Mouse (Mus musculus) heart, adult 2 months (tissue): Measurements from ENCODE around the gene Atp1b1. TPM values are rescaled to one million over a fixed set of nuclear protein-coding genes. Genes with fewer than 3 reads are reported as not detected.

ENCODE experiments used
- DNase-seq, 2 experiments: peaks; one replicate each; pipeline ENCODE4 v3.0.0; 2021
- H3K27ac ChIP-seq: fragments of 200-600 bp; 2 replicates; pipeline ENCODE4 v1.8.1; 2022
- H3K27me3 ChIP-seq: fragments of 200-500 bp; 2 replicates; pipeline ENCODE4 v1.6.1; 2012; ENCODE audit warnings: mild to moderate bottlenecking, low read length, inconsistent platforms, mixed read lengths; ENCODE audit not compliant: control insufficient read depth, insufficient read depth
- H3K36me3 ChIP-seq: fragments of 200-500 bp; 2 replicates; pipeline ENCODE4 v1.6.1; 2012; ENCODE audit warnings: low read length, inconsistent platforms; ENCODE audit not compliant: control insufficient read depth, insufficient read depth
- H3K4me1 ChIP-seq: fragments of 200-500 bp; 2 replicates; pipeline ENCODE4 v1.6.1; 2011; ENCODE audit warnings: low read length; ENCODE audit not compliant: control insufficient read depth, insufficient read depth
- H3K4me3 ChIP-seq: fragments of 200-600 bp; 2 replicates; pipeline ENCODE4 v1.8.1; 2022
- H3K79me2 ChIP-seq: fragments of 200-500 bp; replicated peaks from 2 replicates; pipeline ENCODE4 v1.6.1; 2012; ENCODE audit warnings: mild to moderate bottlenecking, inconsistent platforms, low read length, moderate library complexity, mixed read lengths; ENCODE audit not compliant: control insufficient read depth, insufficient read depth
- H3K9ac ChIP-seq: fragments of 200-500 bp; 2 replicates; pipeline ENCODE4 v1.6.1; 2012; ENCODE audit warnings: low read depth, mild to moderate bottlenecking, control low read depth, inconsistent platforms, low read length, mixed read lengths
- CTCF ChIP-seq: fragments of 200-600 bp; IDR thresholded peaks from 2 replicates; pipeline ENCODE4 v1.8.1; 2022; ENCODE audit warnings: antibody characterized with exemption, mild to moderate bottlenecking, moderate library complexity
- EP300 ChIP-seq: fragments of 200-500 bp; IDR thresholded peaks from 2 replicates; pipeline ENCODE4 v1.6.1; 2011; ENCODE audit warnings: low read depth, low read length, control low read depth; ENCODE audit not compliant: insufficient read depth
- POLR2A ChIP-seq: fragments of 200-500 bp; IDR thresholded peaks from 2 replicates; pipeline ENCODE4 v1.6.1; 2011; ENCODE audit warnings: mild to moderate bottlenecking, low read depth, low read length, control low read depth; ENCODE audit not compliant: insufficient read depth
- WGBS: fragments of 180-500 bp; shearing (Covaris S2); methylation state at CpG from one replicate; pipeline ENCODE4 v1.1.7; 2018; 5-methylcytosine and 5-hydroxymethylcytosine counted together
- intact Hi-C: fragments of 180-260 bp; cut with DNase I; formaldehyde crosslinking; loops from one replicate; pipeline ENCODE4 v1.15.1; 2025
- polyA plus RNA-seq: library from polyadenylated mRNA; depleted of rRNA; stranded (reverse); fragments of >200 nt; gene quantifications from 2 replicates; pipeline ENCODE4 v1.2.3, GENCODE M21; 2012
- total RNA-seq, 2 experiments: library from RNA; stranded (reverse); gene quantifications; 2 replicates each; pipeline ENCODE4 v1.2.3; 2021

Gene Atp1b1
- total and polyA plus RNA-seq, 3 experiments, result 136 to 391 (median 328) TPM

DNA sequence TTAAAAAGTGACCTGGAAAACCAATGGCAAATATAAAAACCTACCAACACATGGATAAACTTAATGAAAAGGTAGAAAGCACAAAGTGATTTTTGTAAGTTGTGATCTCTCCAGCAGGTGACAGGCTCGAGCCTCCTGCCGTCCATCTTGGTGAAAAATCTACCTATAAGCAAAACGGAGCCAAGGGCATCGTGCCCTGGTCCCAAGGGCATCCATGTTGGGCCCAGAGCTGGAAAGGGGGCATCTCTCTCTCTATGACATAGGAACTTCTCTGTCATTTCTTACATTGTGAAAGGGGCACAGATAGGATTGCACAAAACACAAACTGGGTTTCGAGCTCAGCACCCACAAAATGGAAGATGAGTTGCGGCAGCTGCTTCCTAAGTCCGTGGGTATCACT lies 2.5 kb downstream of the Atp1b1 start:
- H3K4me1 ChIP-seq, result peaks cover 3% of the 10 kb centered on the region
- intact Hi-C loops, result loop anchor here (2.0 to 5.0 kb wide), 2 partner anchors 88 to 441 kb away; no protein-coding TSS in a partner anchor
- TF ChIP-seq EP300 (no peak), CTCF (peak; percentile 63), POLR2A (no peak)
- H3K27ac ChIP-seq, result peak overlapping the region; percentile 94
- no peaks in the 10 kb centered on the region; the same call in 1 of the 2 replicates for H3K27me3 ChIP-seq
- 41% methylated on average over 7 of the region's 7 CpGs for WGBS
- peaks cover 23% of the 10 kb centered on the region for H3K36me3 ChIP-seq
- H3K9ac ChIP-seq, result peak overlapping the region; percentile 69
- H3K79me2 ChIP-seq, result no peaks in the 10 kb centered on the region; the same call in 1 of the 2 replicates
- DNase-seq, result peak in 1 of 2 experiments; percentile 33
- peak overlapping the region; percentile 71 for H3K4me3 ChIP-seq

DNA sequence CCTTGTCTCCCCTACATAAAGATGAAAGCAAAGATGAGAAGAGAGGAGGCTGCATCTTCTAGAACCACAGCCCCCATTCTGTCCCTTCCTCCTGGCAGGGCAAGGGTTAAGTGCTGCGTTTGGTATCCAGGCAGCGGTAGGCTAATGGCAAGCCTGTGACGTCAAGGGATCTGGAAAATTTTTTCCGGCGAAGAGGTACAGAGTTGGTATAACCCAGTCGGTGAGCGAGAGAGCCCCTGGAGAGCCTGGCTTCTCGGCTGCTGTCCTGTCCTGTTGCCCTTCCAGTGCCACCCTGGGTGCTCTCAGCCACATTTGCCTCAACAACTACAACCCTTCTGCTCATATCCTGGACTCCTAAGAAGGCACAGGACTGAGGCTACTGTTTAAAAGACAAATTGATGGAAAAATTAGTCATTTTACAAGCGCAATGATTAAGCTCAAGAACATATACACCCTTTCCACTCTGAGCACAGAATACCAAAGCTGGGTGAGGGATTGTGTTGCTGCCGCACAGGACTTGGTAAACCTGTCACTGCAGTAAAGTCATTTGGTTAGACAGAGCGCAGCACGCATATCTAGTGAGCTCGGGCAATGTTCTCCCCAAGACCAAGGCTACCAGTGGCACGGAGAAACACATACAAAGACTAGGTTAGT lies 3.3 kb downstream of the Atp1b1 start:
- intact Hi-C loops, result loop anchor here (2.0 to 5.0 kb wide), 2 partner anchors 88 to 442 kb away; no protein-coding TSS in a partner anchor

DNA sequence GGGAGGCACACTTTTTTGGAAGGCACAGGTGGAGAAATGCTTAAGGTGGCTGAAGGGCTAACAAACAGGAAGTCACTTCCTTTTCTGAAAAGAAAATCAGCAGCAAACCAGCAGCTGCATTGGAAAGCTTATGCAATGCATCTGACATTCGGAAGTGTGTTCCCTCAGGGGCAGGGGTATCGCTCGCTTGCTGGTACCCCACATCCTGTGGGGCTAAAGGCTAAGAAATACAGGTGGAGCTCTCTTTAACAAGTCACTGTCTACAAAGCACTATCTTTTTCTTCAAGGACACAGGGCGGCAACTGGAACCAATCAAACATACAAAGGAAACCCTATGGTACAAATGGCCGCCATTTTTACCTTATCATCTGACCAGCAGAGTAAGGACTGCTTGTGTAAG lies 4.4 kb downstream of the Atp1b1 start:
- Histone ChIP-seq H3K4me3 (peak overlapping the region; percentile 3; the same call in 1 of the 2 replicates), H3K4me1 (peaks cover 8% of the 10 kb centered on the region), H3K79me2 (no peaks in the 10 kb centered on the region; the same call in 1 of the 2 replicates), H3K27ac (peak overlapping the region; percentile 43), H3K9ac (no peak overlapping the region), H3K36me3 (peaks cover 31% of the 10 kb centered on the region), H3K27me3 (no peaks in the 10 kb centered on the region; the same call in 1 of the 2 replicates)
- intact Hi-C loops, result loop anchor here (2.0 kb wide), 1 partner anchor 443 kb away; no protein-coding TSS in a partner anchor
- WGBS, result 38% methylated on average over 5 of the region's 5 CpGs
- peak in 1 of 2 experiments; percentile 16 for DNase-seq
- TF ChIP-seq POLR2A (no peak), CTCF (no peak), EP300 (no peak)

More for the DNA sequence above, 3.3 kb downstream of the Atp1b1 start:
- Histone ChIP-seq H3K9ac (peak overlapping the region; percentile 73), H3K36me3 (peaks cover 29% of the 10 kb centered on the region), H3K4me1 (peaks cover 6% of the 10 kb centered on the region), H3K4me3 (peak overlapping the region; percentile 71), H3K79me2 (no peaks in the 10 kb centered on the region; the same call in 1 of the 2 replicates), H3K27ac (peak overlapping the region; percentile 94), H3K27me3 (no peaks in the 10 kb centered on the region; the same call in 1 of the 2 replicates)
- DNase-seq, result peak; percentile 44 to 47
- TF ChIP-seq POLR2A (peak; percentile 70), EP300 (0 out of 2 replicates have a peak, but pooled peaks have one; percentile 17), CTCF (no peak)
- WGBS, result 29% methylated on average over 14 of the region's 14 CpGs

DNA sequence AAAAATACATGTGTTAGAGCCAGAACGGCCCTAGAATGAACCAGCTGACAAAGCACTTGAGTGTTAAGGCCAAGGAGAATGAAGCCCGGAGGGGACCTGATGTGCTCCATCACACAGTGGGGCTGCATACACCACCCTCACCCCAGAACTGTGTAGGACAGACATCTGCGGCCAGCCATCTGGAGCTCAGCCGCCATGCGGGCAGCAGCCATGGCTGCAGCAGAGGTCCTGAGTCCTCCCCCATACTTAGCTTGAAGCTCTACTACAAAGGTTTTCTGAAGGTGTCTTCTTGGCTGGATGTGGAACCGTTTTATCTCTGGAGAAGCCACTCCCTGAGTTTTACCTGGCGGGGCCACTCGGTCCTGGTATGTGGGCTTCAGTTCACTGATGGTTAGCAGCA lies 5.0 kb downstream of the Atp1b1 start:
- WGBS, result 74% methylated on average over 8 of the region's 8 CpGs
- H3K27me3 ChIP-seq, result no peaks in the 10 kb centered on the region; the same call in 1 of the 2 replicates
- TF ChIP-seq CTCF (no peak), EP300 (no peak), POLR2A (no peak)
- H3K27ac ChIP-seq, result no peak overlapping the region; the same call in 1 of the 2 replicates
- intact Hi-C loops, result no loop called here
- no peaks in the 10 kb centered on the region; the same call in 1 of the 2 replicates for H3K79me2 ChIP-seq
- H3K4me3 ChIP-seq, result no peak overlapping the region
- DNase-seq, result no peak
- peaks cover 31% of the 10 kb centered on the region for H3K36me3 ChIP-seq
- no peak overlapping the region for H3K9ac ChIP-seq
- peaks cover 8% of the 10 kb centered on the region for H3K4me1 ChIP-seq

DNA sequence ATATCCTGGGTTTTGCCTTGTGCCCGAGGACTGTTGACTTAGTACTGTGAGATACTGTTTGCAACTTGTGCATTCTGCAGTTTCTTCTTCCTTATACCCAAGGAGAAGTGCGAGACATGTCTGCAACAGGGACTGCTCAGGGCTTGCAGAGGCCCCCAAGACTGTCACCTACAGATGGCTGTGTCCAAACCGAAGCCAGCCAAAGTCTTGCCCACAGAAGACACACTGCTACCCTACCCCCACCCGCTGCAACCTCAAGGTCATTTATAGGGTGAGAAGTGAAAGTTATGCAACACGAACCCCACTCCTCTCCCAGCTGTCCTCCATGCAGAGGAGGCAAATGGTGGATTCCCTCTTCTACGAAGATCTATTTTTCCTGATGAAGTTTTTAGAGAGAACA lies 5.6 kb downstream of the Atp1b1 start:
- H3K4me3 ChIP-seq, result no peak overlapping the region
- 70% methylated on average over 6 of the region's 6 CpGs for WGBS
- TF ChIP-seq CTCF (no peak), POLR2A (no peak), EP300 (no peak)
- no peak for DNase-seq
- H3K27ac ChIP-seq, result peak overlapping the region; percentile 7; the same call in 1 of the 2 replicates
- no peaks in the 10 kb centered on the region; the same call in 1 of the 2 replicates for H3K79me2 ChIP-seq
- intact Hi-C loops, result no loop called here
- H3K36me3 ChIP-seq, result peaks cover 31% of the 10 kb centered on the region
- peaks cover 8% of the 10 kb centered on the region for H3K4me1 ChIP-seq
- no peaks in the 10 kb centered on the region; the same call in 1 of the 2 replicates for H3K27me3 ChIP-seq
- H3K9ac ChIP-seq, result no peak overlapping the region

DNA sequence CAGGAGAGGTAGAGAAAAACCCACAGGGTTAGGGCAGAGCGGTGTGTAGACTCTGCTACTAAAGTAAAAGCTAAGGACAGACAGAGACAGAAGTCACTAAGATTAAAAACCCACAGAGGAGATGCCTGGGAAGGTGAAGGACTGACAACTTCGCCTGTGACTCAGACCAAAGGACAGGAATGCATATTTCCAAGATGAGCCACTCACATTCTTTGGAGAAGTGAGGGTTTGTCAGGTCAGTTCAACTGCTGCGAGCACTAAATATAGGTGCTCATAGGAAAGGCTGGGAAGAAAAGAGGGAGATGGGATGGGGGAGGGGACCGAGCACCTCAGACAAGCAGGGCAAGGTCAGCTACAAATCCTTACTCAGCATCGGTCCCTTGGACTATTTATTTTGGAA lies 6.8 kb downstream of the Atp1b1 start:
- H3K4me3 ChIP-seq, result no peak overlapping the region
- 67% methylated on average over 5 of the region's 5 CpGs for WGBS
- no peak for DNase-seq
- TF ChIP-seq POLR2A, result no peak
- TF ChIP-seq CTCF, result no peak
- no peak for TF ChIP-seq EP300
- intact Hi-C loops, result no loop called here
- no peaks in the 10 kb centered on the region for H3K79me2 ChIP-seq
- H3K27ac ChIP-seq, result peak overlapping the region; percentile 67
- peaks cover 8% of the 10 kb centered on the region for H3K4me1 ChIP-seq
- no peaks in the 10 kb centered on the region for H3K27me3 ChIP-seq
- H3K9ac ChIP-seq, result no peak overlapping the region
- H3K36me3 ChIP-seq, result peaks cover 31% of the 10 kb centered on the region
